Mouse (Mus musculus): ENCODE measurements around the gene Glb1. TPM values are rescaled to one million over a fixed set of nuclear protein-coding genes. Genes with fewer than 3 reads are reported as not detected.
A peak's percentile ranks its signal among the peaks of the same experiment; 100 is the strongest.
"Not testable (repeated sequence)": the region's sequence is repeated elsewhere in the genome, so short reads cannot be mapped to it uniquely, and the experiment has no call there.

The Glb1 gene
- polyA plus RNA-seq, 1 experiment from 2014 or later: 53.6 TPM

DNA sequence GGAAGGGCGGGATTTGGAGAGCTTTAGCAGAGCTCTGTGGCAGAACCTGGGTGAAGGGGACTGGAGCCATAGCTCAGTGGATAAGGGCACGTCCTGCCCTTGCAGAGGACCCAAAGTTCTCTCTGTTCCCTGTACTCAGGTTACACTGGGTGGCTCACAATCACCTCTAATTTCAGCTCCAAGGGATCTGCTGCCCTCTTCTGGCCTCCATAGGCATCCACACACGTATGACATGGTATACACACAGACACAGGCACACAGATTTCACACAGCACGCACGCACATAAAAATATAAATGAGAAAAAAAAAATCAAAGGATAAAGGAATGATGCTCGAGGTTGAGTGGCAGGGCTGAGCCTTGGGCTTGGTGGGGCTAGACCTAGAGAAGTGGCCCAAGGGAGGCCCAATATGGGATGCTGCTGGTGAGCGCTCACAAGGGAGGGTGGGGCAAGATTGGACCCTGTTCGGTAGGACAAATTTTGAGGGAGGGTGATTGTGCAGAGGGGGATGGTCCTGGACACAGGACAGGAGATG is 11.4 kb upstream of the Glb1 start:
- Histone ChIP-seq H3K27ac (ENCODE audit: low read length) (peak overlapping the region; percentile 84; the same call in 1 of the 2 replicates), H3K9ac (replicated peaks; ENCODE audit: low read depth, low read length) (no peak overlapping the region), H3K36me3 (ENCODE audit: control insufficient read depth, insufficient read depth, low read length) (0 out of 2 replicates have a peak, but pooled peaks cover 3% of the 10 kb centered on the region), H3K4me2 (replicated peaks; ENCODE audit: low read depth, low read length) (peak overlapping the region; percentile 69), H3K27me3 (ENCODE audit: control insufficient read depth, insufficient read depth, low read length) (no peaks in the 10 kb centered on the region), H3K4me3 (ENCODE audit: low read depth, low read length) (peak overlapping the region; percentile 84), H3K9me3 (ENCODE audit: control insufficient read depth, low read depth, low read length) (no peaks in the 10 kb centered on the region), H3K4me1 (ENCODE audit: control insufficient read depth, insufficient read depth, low read length) (0 out of 2 replicates have a peak, but pooled peaks cover 2% of the 10 kb centered on the region)
- 70% methylated on average over 8 of the region's 8 CpGs for WGBS
- ATAC-seq (ENCODE audit: insufficient number of reproducible peaks, insufficient read depth, low FRiP score, low read depth): peak; percentile 9; the same call in 1 of the 2 replicates

DNA sequence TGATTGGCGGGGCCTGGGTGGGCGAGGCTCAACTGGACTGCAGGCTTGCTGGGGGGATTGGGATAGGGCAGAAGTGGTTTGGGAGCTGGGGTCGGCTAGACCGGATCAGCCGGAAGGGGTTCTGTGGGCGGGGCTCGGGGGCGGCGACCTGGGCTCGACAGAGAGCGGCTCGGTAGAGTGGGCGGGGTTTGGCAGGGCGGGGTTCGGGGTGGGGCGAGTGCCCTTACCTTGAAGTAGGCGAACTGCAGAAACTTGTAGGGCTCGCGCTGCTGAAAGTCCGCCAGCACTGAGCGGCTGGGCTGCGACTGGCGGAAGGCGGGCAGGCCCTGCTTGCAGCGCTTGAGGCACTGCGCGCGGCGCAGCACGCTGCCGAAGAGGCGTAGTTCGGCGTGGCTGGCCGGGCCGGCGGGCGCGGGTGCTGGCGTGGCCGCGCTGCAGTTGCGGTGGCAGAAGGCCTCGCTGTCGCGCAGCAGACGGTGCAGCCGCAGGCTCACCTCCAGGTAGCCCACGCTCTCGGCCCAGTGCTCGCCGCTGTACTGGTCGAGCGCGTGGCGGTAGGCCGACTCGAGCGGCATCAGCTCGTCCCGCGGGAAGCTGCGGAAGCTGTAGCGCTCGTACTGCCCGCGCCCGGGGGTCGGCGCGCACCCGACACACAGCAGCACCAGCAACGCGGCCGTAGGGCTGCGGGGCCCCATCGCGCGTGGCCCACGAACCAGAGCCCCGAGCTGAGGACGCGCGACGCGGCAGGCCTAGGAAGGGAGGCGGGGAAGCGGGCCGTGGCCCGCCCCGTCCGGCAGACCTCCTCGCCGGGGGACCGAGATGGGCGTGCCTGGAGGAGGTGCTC is 10.7 kb upstream of the Glb1 start, which contains the start of gene Crtap:
TSS of gene Crtap (minus strand) at position 771 of the 844 bp plus-strand sequence.
- WGBS: 1% methylated on average over 95 of the region's 96 CpGs
- H3K36me3 ChIP-seq (ENCODE audit: control insufficient read depth, insufficient read depth, low read length): no peaks in the 10 kb centered on the region
- peak within 1 kb of the TSS; percentile 84 for H3K4me3 ChIP-seq (ENCODE audit: low read depth, low read length)
- H3K4me2 ChIP-seq (replicated peaks; ENCODE audit: low read depth, low read length): peak within 1 kb of the TSS; percentile 69
- H3K27ac ChIP-seq (ENCODE audit: low read length): peak within 1 kb of the TSS; percentile 84
- peak within 1 kb of the TSS; percentile 63 for H3K9ac ChIP-seq (replicated peaks; ENCODE audit: low read depth, low read length)
- H3K27me3 ChIP-seq (ENCODE audit: control insufficient read depth, insufficient read depth, low read length): no peaks in the 10 kb centered on the region
- no peaks in the 10 kb centered on the region for H3K9me3 ChIP-seq (ENCODE audit: control insufficient read depth, low read depth, low read length)
- H3K4me1 ChIP-seq (ENCODE audit: control insufficient read depth, insufficient read depth, low read length): 0 out of 2 replicates have a peak, but pooled peaks cover 2% of the 10 kb centered on the region
- peak; percentile 83 for ATAC-seq (ENCODE audit: insufficient number of reproducible peaks, insufficient read depth, low FRiP score, low read depth)

DNA sequence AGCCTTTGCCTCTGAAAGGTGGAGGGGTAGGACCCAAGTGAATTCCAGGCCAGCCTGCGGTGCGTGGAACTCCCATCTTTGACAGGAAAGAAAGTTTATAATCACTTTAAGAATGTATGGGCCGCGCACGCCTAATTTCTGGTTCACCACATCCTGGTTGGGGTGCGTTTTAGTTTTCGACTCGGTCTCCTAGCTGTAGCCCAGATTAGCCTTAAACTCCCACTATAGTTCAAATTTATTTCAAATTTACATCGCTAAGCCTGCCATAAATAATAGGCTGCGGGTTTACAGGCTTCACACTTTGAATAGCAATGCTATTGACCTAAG is 10.2 kb upstream of the Glb1 start:
- Histone ChIP-seq H3K4me3 (ENCODE audit: low read depth, low read length) (peak overlapping the region; percentile 84), H3K4me1 (ENCODE audit: control insufficient read depth, insufficient read depth, low read length) (0 out of 2 replicates have a peak, but pooled peaks cover 2% of the 10 kb centered on the region), H3K27me3 (ENCODE audit: control insufficient read depth, insufficient read depth, low read length) (no peaks in the 10 kb centered on the region), H3K27ac (ENCODE audit: low read length) (no peak overlapping the region), H3K36me3 (ENCODE audit: control insufficient read depth, insufficient read depth, low read length) (no peaks in the 10 kb centered on the region), H3K9ac (replicated peaks; ENCODE audit: low read depth, low read length) (peak overlapping the region; percentile 63), H3K4me2 (replicated peaks; ENCODE audit: low read depth, low read length) (peak overlapping the region; percentile 69), H3K9me3 (ENCODE audit: control insufficient read depth, low read depth, low read length) (no peaks in the 10 kb centered on the region)
- ATAC-seq (ENCODE audit: insufficient number of reproducible peaks, insufficient read depth, low FRiP score, low read depth): no peak
- 3% methylated on average over 10 of the region's 10 CpGs for WGBS

DNA sequence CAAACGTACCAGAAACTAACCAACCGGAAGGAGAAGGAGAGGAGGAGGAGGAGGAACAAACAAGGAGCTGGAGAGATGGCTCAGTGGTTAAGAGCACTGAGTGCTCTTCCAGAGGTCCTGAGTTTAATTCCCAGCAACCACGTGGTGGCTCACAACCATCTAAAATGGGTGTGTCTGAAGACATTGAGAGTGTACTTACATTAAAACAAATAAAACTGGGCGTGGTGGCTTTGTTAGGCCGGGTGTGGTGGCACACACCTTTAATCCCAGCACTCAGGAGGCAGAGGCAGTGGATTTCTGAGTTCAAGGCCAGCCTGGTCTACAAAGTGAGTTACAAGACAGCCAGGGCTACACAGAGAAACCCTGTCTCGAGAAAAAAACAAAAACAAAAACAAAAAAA is 6.7 kb upstream of the Glb1 start:
- H3K4me3 ChIP-seq (ENCODE audit: low read depth, low read length); H3K36me3 ChIP-seq (ENCODE audit: control insufficient read depth, insufficient read depth, low read length); H3K27ac ChIP-seq (ENCODE audit: low read length); H3K9ac ChIP-seq (replicated peaks; ENCODE audit: low read depth, low read length); ATAC-seq (ENCODE audit: insufficient number of reproducible peaks, insufficient read depth, low FRiP score, low read depth); H3K27me3 ChIP-seq (ENCODE audit: control insufficient read depth, insufficient read depth, low read length); H3K4me2 ChIP-seq (replicated peaks; ENCODE audit: low read depth, low read length); H3K9me3 ChIP-seq (ENCODE audit: control insufficient read depth, low read depth, low read length); H3K4me1 ChIP-seq (ENCODE audit: control insufficient read depth, insufficient read depth, low read length): not testable (repeated sequence)
- 69% methylated on average over 6 of the region's 6 CpGs for WGBS

DNA sequence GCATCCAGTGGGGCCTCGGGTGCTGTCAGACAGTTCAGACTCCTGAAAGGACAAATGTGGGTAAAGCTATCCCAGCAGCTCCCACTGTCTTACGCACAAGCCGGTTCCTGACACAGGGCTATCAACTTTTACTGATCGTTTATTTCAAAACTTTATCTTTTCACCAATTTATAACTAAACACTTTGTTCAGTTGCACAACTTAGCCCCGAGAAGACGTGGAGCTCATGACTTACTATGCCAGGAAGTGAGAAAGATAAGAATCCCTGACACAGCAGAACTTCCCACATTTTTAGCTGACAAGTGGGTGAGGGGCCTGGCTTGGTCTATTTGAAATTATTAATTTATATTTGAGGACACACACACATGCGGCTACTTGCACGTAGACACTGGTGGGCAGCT is 6.2 kb upstream of the Glb1 start:
- no peak overlapping the region for H3K9ac ChIP-seq (replicated peaks; ENCODE audit: low read depth, low read length)

DNA sequence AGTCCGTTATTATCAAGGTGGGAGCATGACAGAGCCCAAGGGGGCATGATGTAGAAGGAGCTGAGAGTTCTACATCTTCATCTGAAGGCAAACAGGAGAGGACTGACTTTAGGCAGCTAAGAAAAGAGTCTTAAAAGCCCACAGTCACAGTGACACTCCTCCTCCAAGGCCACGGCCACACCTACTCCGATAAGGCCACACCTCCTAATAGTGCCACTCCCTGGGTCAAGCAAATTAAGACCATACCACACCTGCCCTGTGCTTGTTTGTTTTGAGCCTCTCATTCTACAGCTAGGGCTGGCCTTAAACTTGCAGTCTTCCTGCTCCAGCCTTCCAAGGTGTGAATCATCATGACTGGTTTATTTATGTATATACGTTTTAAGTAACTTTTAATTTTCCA is 5.6 kb upstream of the Glb1 start:
- Histone ChIP-seq H3K4me3 (ENCODE audit: low read depth, low read length) (no peak overlapping the region), H3K36me3 (ENCODE audit: control insufficient read depth, insufficient read depth, low read length) (no peaks in the 10 kb centered on the region), H3K27ac (ENCODE audit: low read length) (no peak overlapping the region), H3K9ac (replicated peaks; ENCODE audit: low read depth, low read length) (no peak overlapping the region), H3K4me1 (ENCODE audit: control insufficient read depth, insufficient read depth, low read length) (no peaks in the 10 kb centered on the region), H3K9me3 (ENCODE audit: control insufficient read depth, low read depth, low read length) (no peaks in the 10 kb centered on the region), H3K27me3 (ENCODE audit: control insufficient read depth, insufficient read depth, low read length) (no peaks in the 10 kb centered on the region), H3K4me2 (replicated peaks; ENCODE audit: low read depth, low read length) (no peak overlapping the region)
- no peak for ATAC-seq (ENCODE audit: insufficient number of reproducible peaks, insufficient read depth, low FRiP score, low read depth)
- WGBS: 84% methylated on average over 4 of the region's 4 CpGs

More for the DNA sequence above, 6.2 kb upstream of the Glb1 start:
- 71% methylated on average over 8 of the region's 8 CpGs for WGBS
- Histone ChIP-seq H3K36me3 (ENCODE audit: control insufficient read depth, insufficient read depth, low read length) (no peaks in the 10 kb centered on the region), H3K9me3 (ENCODE audit: control insufficient read depth, low read depth, low read length) (no peaks in the 10 kb centered on the region), H3K4me3 (ENCODE audit: low read depth, low read length) (no peak overlapping the region), H3K27ac (ENCODE audit: low read length) (no peak overlapping the region), H3K4me2 (replicated peaks; ENCODE audit: low read depth, low read length) (no peak overlapping the region), H3K27me3 (ENCODE audit: control insufficient read depth, insufficient read depth, low read length) (no peaks in the 10 kb centered on the region), H3K4me1 (ENCODE audit: control insufficient read depth, insufficient read depth, low read length) (no peaks in the 10 kb centered on the region)
- ATAC-seq (ENCODE audit: insufficient number of reproducible peaks, insufficient read depth, low FRiP score, low read depth): no peak

DNA sequence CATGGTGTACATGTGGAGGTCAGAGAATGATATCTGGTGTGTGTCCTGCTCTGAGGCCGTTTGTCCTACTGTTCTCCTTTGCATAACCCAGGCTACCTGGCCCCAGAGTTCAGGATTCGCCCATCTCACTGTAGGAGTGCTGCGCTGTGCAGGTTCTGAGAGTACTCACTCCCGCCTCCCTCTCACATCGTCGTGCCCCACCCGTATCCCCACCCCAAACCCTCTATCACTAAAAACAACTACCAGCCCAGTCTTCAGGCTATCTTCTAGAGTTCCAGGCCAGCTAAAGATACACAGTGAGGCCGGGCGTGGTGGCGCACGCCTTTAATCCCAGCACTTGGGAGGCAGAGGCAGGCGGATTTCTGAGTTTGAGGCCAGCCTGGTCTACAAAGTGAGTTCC is 1.2 kb upstream of the Glb1 start:
- Histone ChIP-seq H3K27ac (ENCODE audit: low read length) (no peak overlapping the region), H3K36me3 (ENCODE audit: control insufficient read depth, insufficient read depth, low read length) (peaks cover 3% of the 10 kb centered on the region; the same call in 1 of the 2 replicates), H3K4me3 (ENCODE audit: low read depth, low read length) (no peak overlapping the region), H3K27me3 (ENCODE audit: control insufficient read depth, insufficient read depth, low read length) (no peaks in the 10 kb centered on the region), H3K4me1 (ENCODE audit: control insufficient read depth, insufficient read depth, low read length) (peaks cover 12% of the 10 kb centered on the region), H3K9ac (replicated peaks; ENCODE audit: low read depth, low read length) (no peak overlapping the region), H3K4me2 (replicated peaks; ENCODE audit: low read depth, low read length) (no peak overlapping the region), H3K9me3 (ENCODE audit: control insufficient read depth, low read depth, low read length) (no peaks in the 10 kb centered on the region)
- 86% methylated on average over 11 of the region's 12 CpGs for WGBS
- ATAC-seq (ENCODE audit: insufficient number of reproducible peaks, insufficient read depth, low FRiP score, low read depth): no peak

DNA sequence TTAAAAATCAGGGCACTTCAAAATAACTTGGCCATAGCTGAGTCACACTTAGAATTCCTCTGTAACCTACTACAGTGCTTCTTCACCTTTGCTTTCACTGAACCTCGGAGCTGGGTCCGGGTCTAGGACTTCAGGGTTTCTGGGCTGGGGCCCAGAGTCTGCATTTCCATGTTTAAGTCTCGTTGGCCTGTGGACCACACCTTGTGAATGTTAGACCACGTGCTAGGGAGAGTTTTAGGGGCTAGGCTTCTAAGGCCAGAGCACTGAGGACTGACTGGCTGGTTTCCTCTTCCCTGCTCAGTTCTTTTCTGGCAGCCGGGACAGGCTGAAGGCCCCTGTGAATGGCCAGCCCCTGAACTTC is 308 bp upstream of the Glb1 start:
- H3K36me3 ChIP-seq (ENCODE audit: control insufficient read depth, insufficient read depth, low read length): peaks cover 6% of the 10 kb centered on the region; the same call in 1 of the 2 replicates
- H3K9ac ChIP-seq (replicated peaks; ENCODE audit: low read depth, low read length): no peak overlapping the region
- peak overlapping the region; percentile 92 for H3K27ac ChIP-seq (ENCODE audit: low read length)
- ATAC-seq (ENCODE audit: insufficient number of reproducible peaks, insufficient read depth, low FRiP score, low read depth): no peak; the same call in none of the 2 replicates
- peak overlapping the region; percentile 85 for H3K4me2 ChIP-seq (replicated peaks; ENCODE audit: low read depth, low read length)
- no peaks in the 10 kb centered on the region for H3K27me3 ChIP-seq (ENCODE audit: control insufficient read depth, insufficient read depth, low read length)
- peaks cover 12% of the 10 kb centered on the region for H3K4me1 ChIP-seq (ENCODE audit: control insufficient read depth, insufficient read depth, low read length)
- H3K9me3 ChIP-seq (ENCODE audit: control insufficient read depth, low read depth, low read length): 0 out of 2 replicates have a peak, but pooled peaks cover 4% of the 10 kb centered on the region
- 20% methylated on average over 5 of the region's 5 CpGs for WGBS
- peak overlapping the region; percentile 88 for H3K4me3 ChIP-seq (ENCODE audit: low read depth, low read length)

Measured in stomach, embryonic 14.5 days (tissue).